In genomic region chr11:78211513-78211912, GRCm38 (mm10) we compare ENCODE assay signal across 28 mouse cellular contexts. TPM values are rescaled to one million over a fixed set of nuclear protein-coding genes. Genes with fewer than 3 reads are reported as not detected.
A peak's percentile ranks its signal among the peaks of the same experiment; 100 is the strongest.
DNase-seq lines count a peak whose midpoint lies in the region; ATAC-seq lines count a peak whose summit lies in the region.
"Had no signal": no experiment of that assay in that cellular context is flagged by ENCODE, and none has a peak within 500 bp of the region (broad histone marks: within the 10 kb centered on the region; RNA-seq: fewer than 3 reads in every experiment).

No protein-coding gene starts in this region.

- H3K27me3 ChIP-seq in forebrain, embryonic 12.5 days, result no peaks in the 10 kb centered on the region
- H3K27me3 ChIP-seq: CH12.LX; embryonic facial prominence, embryonic 13.5 days; embryonic facial prominence, embryonic 15.5 days; forebrain, embryonic 13.5 days; forebrain, embryonic 15.5 days; Patski had no signal

- no peaks in the 10 kb centered on the region for H3K4me1 ChIP-seq in forebrain, embryonic 12.5 days
- H3K4me1 ChIP-seq: embryonic facial prominence, embryonic 13.5 days; embryonic facial prominence, embryonic 15.5 days; forebrain, embryonic 10.5 days; forebrain, embryonic 13.5 days; forebrain, embryonic 15.5 days had no signal

- H3K27ac ChIP-seq in forebrain, embryonic 12.5 days, result no peak overlapping the region
- H3K27ac ChIP-seq: embryonic facial prominence, embryonic 13.5 days; embryonic facial prominence, embryonic 15.5 days; forebrain, embryonic 10.5 days; forebrain, embryonic 13.5 days; forebrain, embryonic 15.5 days had no signal

- DNase-seq in lung, adult 18-20 months, result peak; percentile 22 to 47
- no peak for DNase-seq in lung, postnatal 10 days
- peak; percentile 42 for DNase-seq in lung, postnatal 36 days
- no peak for DNase-seq in lung, postnatal 14 days
- DNase-seq: adrenal gland, adult 2 months; adrenal gland, postnatal 10 days; adrenal gland, postnatal 25 days; B cell, adult 2 months; cerebellum, adult 11 months; cerebellum, adult 18-20 months; cerebellum, adult 8-10 months; cerebellum, adult 9-11 months; cerebellum, postnatal 14 days; cerebellum, postnatal 36 days; embryo, embryonic 11 days; forebrain, postnatal 0 days had no signal

- no peaks in the 10 kb centered on the region for H3K9me3 ChIP-seq in forebrain, embryonic 12.5 days
- H3K9me3 ChIP-seq: embryonic facial prominence, embryonic 13.5 days; embryonic facial prominence, embryonic 15.5 days; forebrain, embryonic 10.5 days; forebrain, embryonic 13.5 days; forebrain, embryonic 15.5 days; G1E had no signal

- no peak for ATAC-seq in forebrain, embryonic 12.5 days (ENCODE audit: low FRiP score)
- ATAC-seq: activated CD4-positive, CD25-positive, alpha-beta regulatory T cell, adult 4 months; CD4-positive, CD25-positive, alpha-beta regulatory T cell, adult 4 months; forebrain, embryonic 13.5 days; forebrain, embryonic 15.5 days; forebrain, postnatal 0 days; Patski had no signal

- no peak overlapping the region for H3K9ac ChIP-seq in forebrain, embryonic 12.5 days
- H3K9ac ChIP-seq: embryonic facial prominence, embryonic 13.5 days; embryonic facial prominence, embryonic 15.5 days; forebrain, embryonic 13.5 days; forebrain, embryonic 15.5 days; forebrain, postnatal 0 days had no signal

- H3K4me3 ChIP-seq in forebrain, embryonic 12.5 days (replicated peaks), result no peak overlapping the region
- H3K4me3 ChIP-seq: embryonic facial prominence, embryonic 13.5 days; embryonic facial prominence, embryonic 15.5 days; erythroblast, embryonic 14.5 days; forebrain, embryonic 10.5 days; forebrain, embryonic 13.5 days; forebrain, embryonic 15.5 days had no signal

- 92% methylated on average over 5 of the region's 5 CpGs for WGBS in forebrain, embryonic 12.5 days

- no peak overlapping the region for H3K4me2 ChIP-seq in forebrain, embryonic 12.5 days
- H3K4me2 ChIP-seq: embryonic facial prominence, embryonic 13.5 days; embryonic facial prominence, embryonic 15.5 days; forebrain, embryonic 13.5 days; forebrain, embryonic 15.5 days had no signal

- H3K36me3 ChIP-seq in forebrain, embryonic 12.5 days (replicated peaks), result peaks cover 99% of the 10 kb centered on the region

RNA-seq across cellular contexts. Expression of gene Proca1, which starts 18.3 kb away (rescaled TPM):
- polyA plus RNA-seq in forebrain, embryonic 12.5 days (2016; fragmentation: Nextera tagmentation; extraction: Ambion mirVana), result 1.4 and 1.5 TPM in 2 replicates
- polyA plus RNA-seq: erythroblast, embryonic 14.5 days; G1E had no signal

RNA-seq across cellular contexts. Expression of gene Rab34, which starts 23.3 kb away (rescaled TPM):
- polyA plus RNA-seq in forebrain, embryonic 12.5 days (2016; fragmentation: Nextera tagmentation; extraction: Ambion mirVana), result 44.5 and 49.8 TPM in 2 replicates
- polyA plus RNA-seq: activated CD4-positive, CD25-positive, alpha-beta regulatory T cell, adult 4 months; CD4-positive, CD25-positive, alpha-beta regulatory T cell, adult 4 months had no signal

RNA-seq across cellular contexts. Expression of gene Rpl23a, which starts 28.1 kb away (rescaled TPM):
- 931 and 997 TPM in 2 replicates for polyA plus RNA-seq in forebrain, embryonic 12.5 days (2016; fragmentation: Nextera tagmentation; extraction: Ambion mirVana)

RNA-seq across cellular contexts. Expression of gene Sdf2, which starts 34.0 kb away (rescaled TPM):
- polyA plus RNA-seq in forebrain, embryonic 12.5 days (2016; fragmentation: Nextera tagmentation; extraction: Ambion mirVana), result 45.1 and 48.3 TPM in 2 replicates

RNA-seq across cellular contexts. Expression of gene Supt6, which starts 34.3 kb away (rescaled TPM):
- 38.9 and 43.2 TPM in 2 replicates for polyA plus RNA-seq in forebrain, embryonic 12.5 days (2016; fragmentation: Nextera tagmentation; extraction: Ambion mirVana)

Comparison
In these comparisons a context has a peak if more than half of its experiments do, and no peak if none do; other contexts are left out.
1. DNase-seq: peak in lung, adult 18-20 months (2 of 2) and lung, postnatal 36 days (single experiment); none in lung, postnatal 10 days (single experiment) and lung, postnatal 14 days (single experiment).